Mouse (Mus musculus): ENCODE data around the gene Gm45062.

Gm45062 gene

GRCm38 (mm10) chr6:8259004-8259666 lies at the start of gene Gm45062, which contains the start of the genes Rpa3 and Umad1:
Gm45062 (plus strand) TSS chr6:8259450.
Rpa3 (minus strand) TSS chr6:8259173.
Umad1 (plus strand) TSS chr6:8259288.
- DNase-seq (ENCODE audit: low spot score) = peak; percentile 100

- DNase-seq (ENCODE audit: low spot score) = no peak
Measured at GRCm38 (mm10) chr6:8209866-8210186, 49.4 kb upstream of the Gm45062 start.

GRCm38 (mm10) chr6:8210661-8211060 lies 48.6 kb upstream of the Gm45062 start:
- DNase-seq (ENCODE audit: low spot score) = no peak

GRCm38 (mm10) chr6:8227035-8227434 lies 32.2 kb upstream of the Gm45062 start:
- DNase-seq (ENCODE audit: low spot score) = no peak

- no peak for DNase-seq (ENCODE audit: low spot score)
Measured at GRCm38 (mm10) chr6:8228596-8228995, 30.7 kb upstream of the Gm45062 start.

- DNase-seq (ENCODE audit: low spot score) = no peak
Measured at GRCm38 (mm10) chr6:8258316-8258715, 934 bp upstream of the Gm45062 start.

- DNase-seq (ENCODE audit: low spot score) = no peak
Measured at GRCm38 (mm10) chr6:8259667-8260044, 406 bp downstream of the Gm45062 start.

- no peak for DNase-seq (ENCODE audit: low spot score)
Measured at GRCm38 (mm10) chr6:8271047-8271446, 11.8 kb downstream of the Gm45062 start.

GRCm38 (mm10) chr6:8274387-8275054 lies 15.3 kb downstream of the Gm45062 start:
- peak; percentile 78 for DNase-seq (ENCODE audit: low spot score)

GRCm38 (mm10) chr6:8275098-8275497 lies 15.8 kb downstream of the Gm45062 start:
- peak; percentile 92 for DNase-seq (ENCODE audit: low spot score)

- DNase-seq (ENCODE audit: low spot score) = no peak
Measured at GRCm38 (mm10) chr6:8276431-8276830, 17.2 kb downstream of the Gm45062 start.

- DNase-seq (ENCODE audit: low spot score) = peak; percentile 31
Measured at GRCm38 (mm10) chr6:8278426-8279002, 19.3 kb downstream of the Gm45062 start.

- no peak for DNase-seq (ENCODE audit: low spot score)
Measured at GRCm38 (mm10) chr6:8283255-8283654, 24.0 kb downstream of the Gm45062 start.

GRCm38 (mm10) chr6:8285401-8285960 lies 26.2 kb downstream of the Gm45062 start:
- peak; percentile 66 for DNase-seq (ENCODE audit: low spot score)

- no peak for DNase-seq (ENCODE audit: low spot score)
Measured at GRCm38 (mm10) chr6:8286146-8286545, 26.9 kb downstream of the Gm45062 start.

- DNase-seq (ENCODE audit: low spot score) = no peak
Measured at GRCm38 (mm10) chr6:8288755-8289580, 29.7 kb downstream of the Gm45062 start.

- no peak for DNase-seq (ENCODE audit: low spot score)
Measured at GRCm38 (mm10) chr6:8294048-8294784, 35.0 kb downstream of the Gm45062 start.

GRCm38 (mm10) chr6:8299066-8299863 lies 40.0 kb downstream of the Gm45062 start:
- no peak for DNase-seq (ENCODE audit: low spot score)

GRCm38 (mm10) chr6:8307878-8308775 lies 48.9 kb downstream of the Gm45062 start:
- DNase-seq (ENCODE audit: low spot score) = no peak

GRCm38 (mm10) chr6:8312554-8312953 lies 53.3 kb downstream of the Gm45062 start:
- DNase-seq (ENCODE audit: low spot score) = no peak

Measured in adipocyte (in vitro differentiated cells).